Mouse (Mus musculus) kidney, adult 9 months (tissue): ENCODE measurements at regions not wholly inside any gene's neighbourhood (a gene's known extent, or its start where the extent isn't known, plus 50 kb on each side); places are given as distances from the start of the nearest gene placed in this dataset.
"Not testable (repeated sequence)": the region's sequence is repeated elsewhere in the genome, so short reads cannot be mapped to it uniquely, and the experiment has no call there.

ENCODE experiments used
- DNase-seq: peaks from one replicate; pipeline ENCODE4 v3.0.0; 2022

DNA sequence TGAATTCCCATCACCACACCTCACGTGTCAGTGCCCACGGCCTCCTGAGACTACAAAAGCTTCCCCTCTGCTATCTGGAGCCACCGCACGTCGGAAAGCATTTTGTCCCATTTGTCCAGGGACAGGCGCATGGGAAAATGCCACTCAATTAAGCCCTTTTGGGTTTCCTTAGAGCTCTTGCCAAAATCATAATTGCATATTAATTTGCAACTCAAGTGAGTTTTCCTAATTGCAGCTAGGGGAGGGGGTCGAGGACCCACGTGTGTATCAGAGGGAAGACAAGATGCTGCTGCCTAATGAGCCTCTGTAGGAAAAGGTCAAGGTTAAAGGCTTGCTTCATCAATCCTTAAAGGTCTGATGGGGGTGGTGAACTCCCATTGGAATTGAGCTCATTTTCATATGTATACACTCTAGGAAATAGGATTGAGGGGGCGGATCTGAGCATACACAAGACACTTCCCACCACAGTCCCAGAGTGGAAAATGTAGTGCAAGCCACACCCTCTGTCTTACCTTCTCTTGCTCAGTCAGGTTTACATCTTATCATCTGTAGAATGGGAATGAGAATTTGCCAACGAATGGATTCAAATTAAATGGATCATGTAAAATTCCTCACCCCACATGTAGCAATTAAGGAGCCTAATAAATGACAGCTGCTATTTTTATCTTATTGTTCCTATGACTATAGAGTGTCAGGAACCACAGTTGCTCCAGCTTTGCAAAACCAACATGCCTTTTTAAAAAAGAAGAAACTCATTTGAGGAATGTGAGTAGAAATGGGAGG, 179.6 kb upstream of the Tenm4 start:
- no peak for DNase-seq

DNA sequence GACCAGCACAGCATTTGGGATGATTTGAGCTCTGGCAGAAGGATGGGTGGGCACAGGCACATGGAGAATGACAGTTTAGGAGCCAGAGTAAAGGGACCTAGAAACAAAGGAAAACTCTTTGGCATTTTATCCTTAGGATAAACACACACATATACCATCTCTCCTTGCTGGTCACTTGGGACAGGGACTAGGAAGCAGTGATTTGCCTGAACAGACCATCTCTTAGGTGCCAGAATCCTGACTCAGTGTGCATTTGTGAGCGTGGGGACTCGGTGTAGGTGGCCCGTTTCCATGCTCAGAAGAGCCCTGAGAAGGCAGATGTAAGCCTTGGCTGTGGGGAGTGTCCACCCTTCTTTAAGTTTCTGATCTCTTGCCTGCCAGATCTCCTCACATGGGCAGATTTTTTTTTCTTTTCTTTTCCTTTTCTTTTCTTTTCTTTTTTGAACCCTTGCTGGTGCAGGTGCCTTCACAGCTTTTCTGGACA, 179.0 kb upstream of the Tenm4 start:
- DNase-seq: no peak

DNA sequence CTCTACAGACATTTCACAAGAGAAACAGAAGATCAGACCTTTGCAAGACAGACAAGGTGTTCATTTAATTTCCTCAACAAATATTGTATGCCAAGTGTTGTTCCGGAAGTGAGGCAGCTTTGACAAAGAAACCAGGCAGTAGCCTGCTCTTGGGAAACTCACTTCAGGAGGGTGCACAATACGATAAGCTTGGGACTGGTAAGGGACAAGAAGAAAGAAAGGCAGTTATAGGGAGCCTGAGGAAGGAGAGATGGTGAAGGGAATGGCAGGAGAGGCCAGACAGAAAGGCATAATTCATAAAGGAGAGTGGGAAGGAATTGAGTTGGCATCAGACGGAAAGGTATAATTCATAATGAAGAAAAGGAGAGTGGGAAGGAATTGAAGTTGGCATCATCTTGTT, 178.5 kb upstream of the Tenm4 start:
- no peak for DNase-seq

DNA sequence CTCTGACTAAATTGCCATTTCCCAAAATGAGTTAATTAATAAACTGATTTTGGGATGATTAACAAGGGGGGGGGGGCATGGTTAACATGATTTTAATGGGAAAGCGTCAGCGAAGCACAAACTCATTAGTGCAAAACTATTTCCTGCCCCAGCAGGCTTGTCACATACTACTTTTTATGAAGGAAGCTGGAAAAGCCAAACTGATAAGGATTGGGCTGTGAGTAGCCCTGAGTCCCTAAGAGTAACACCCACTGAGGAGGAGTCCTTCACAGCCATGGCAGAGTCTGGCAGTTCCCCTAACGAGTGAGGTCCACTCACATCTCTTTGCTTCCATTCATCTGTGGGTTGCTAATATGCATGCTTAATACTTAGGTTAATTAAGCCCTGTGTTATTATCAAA, 173.9 kb upstream of the Tenm4 start:
- DNase-seq: peak; percentile 1

DNA sequence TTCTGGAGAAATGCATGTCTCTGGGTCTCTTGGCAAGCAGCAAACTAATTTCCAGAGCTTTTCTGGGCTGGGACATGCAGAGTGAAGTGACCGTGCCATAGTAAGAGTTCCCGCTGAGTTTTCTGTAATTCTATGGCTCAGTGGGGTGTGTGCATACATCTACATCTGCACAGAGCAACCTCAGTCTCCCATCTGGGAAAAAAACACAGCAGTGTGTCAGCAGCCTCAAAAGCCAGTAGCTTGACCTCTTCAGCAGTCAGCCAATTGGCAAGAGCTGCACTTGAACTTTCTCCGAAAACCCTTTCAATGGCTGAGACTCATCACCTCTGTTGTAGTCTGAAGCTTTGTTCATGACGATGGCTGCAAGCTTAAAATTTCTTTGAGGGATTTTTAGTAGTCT, 171.9 kb upstream of the Tenm4 start:
- no peak for DNase-seq

DNA sequence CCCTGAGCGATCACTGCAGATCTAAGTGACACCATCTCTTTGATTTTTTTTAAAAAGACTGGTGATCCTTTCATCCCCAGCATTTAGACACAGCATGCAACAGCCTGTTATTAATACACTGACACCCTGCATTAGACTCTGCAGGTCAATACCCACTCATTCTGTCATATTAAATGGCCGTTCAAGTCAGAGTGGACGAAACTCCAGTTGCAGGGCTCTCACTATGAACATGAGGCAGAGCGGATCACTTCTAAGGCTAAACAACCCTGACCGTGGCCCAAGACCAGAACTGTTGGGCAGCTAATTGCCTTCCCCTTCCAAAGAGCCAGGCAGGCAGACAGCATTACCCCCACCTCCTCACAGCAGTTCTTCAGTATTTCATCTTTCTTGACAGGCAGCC, 168.6 kb upstream of the Tenm4 start:
- DNase-seq: no peak

DNA sequence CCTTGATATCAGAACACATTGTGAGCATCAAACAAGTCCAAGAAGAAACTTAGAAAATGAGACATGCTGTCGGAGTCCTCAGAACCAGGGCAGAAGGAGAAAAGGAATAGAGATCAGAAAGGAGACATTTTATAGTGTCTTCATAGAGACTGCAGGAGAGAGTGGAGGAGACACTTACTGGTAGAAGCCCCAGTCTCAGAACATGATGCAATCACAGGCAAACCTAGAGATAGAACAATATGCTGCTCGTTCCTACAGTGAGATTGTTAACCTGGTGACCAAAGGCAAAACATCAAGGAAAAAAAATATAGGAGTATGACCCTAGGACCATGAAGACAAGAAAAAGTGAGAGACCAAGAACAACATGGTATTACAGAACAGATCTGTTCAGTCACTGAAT, 164.7 kb upstream of the Tenm4 start:
- DNase-seq: no peak

DNA sequence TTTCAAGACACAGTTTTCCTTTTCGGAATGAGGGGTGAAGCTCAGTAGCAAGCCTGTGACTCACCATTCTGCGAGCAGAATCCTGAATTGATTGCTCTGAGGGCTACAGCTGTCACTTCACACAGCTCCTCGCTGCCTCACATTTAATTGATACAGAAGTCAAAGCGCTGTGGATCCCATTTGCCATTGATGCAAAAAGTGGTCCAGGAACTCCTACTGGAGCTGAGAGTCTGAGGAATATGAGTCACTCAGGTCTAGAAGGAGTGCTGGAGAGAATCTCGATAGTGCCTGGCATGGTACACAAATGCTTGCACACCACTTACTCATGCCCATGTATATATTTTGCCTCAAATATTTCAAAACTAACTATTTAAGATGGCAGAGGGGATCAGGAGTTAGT, 158.0 kb upstream of the Tenm4 start:
- DNase-seq: no peak

DNA sequence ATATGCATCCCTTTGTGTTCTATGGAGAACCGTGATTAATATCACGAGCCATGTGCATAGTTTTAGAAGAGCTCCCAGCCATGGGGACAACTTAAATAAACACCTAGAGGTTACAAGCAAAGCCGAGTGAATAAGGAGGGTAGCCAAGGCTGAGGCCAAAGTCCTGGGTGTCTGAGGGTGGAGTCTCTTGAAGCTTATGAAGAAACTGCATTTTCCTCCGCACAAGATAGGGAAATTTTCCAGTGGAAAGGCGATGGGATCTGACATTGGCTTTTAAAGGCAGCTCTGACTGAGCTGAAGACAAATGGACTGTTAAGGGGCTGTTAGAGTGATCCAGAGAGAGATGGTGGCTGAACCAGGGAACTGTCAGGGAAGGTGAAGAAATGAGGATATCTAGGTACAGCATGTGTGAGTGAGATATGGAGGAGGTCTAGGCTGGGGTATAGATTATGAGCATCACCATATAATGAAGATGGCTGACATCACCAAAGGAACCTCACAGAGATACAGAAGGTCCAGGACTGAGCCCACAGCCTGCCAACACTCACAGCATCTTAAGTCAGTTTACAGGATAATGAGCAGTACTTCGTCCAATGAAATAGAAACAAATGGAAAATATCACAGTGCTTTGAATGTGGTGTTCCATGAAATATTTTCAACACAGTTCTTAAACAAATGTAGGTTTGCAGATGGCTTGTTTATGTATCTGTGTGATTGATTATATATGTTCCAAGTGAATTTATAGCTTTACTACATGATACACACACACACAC, 153.7 kb upstream of the Tenm4 start:
- DNase-seq: no peak

DNA sequence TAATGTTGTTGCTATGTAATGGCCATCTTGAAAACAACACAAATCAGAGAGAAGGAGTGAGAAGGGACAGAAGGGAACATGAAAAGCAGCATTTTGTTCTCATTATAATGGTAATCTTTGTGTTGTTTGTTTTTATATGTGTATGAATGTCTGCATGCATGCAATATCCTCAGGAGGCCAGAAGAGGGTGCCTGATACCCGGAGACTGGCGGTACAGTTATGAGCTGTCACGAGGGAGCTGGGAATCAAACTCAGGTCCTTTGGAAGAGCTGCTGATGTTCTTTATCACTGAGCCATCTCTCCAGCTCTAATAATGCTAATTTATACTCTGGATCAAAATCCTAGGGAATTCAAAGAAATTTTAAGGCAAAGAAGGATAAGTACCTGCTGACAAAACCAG, 147.0 kb upstream of the Tenm4 start:
- DNase-seq: no peak

DNA sequence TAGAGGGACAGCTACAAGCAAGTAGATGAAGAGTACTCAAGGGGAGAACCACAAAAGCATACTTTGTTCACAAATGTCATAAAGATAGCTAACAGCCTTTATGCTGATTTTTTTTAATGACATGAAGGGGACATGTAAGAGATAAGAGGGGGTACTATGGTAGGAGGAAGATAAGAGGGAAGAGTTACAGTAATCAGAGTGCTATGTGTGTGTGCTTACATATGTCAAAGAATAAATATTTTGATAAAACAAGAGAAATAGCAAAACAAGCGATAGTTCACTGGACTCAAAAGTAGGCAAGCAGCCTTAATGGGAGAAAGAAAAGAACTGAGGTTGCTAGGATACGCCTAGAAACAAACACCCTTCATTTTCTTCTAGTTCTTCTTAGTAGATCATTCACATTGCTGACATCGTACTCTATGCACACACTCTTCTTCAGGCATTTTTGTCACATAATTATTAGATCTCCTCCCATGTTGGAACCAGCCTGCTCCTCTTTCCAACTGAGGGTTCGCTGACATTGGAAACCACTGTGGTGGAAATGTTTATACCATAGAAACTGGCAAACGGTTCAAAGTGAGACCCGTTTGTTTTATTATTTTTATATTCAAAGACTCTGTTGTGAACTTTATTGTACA, 144.1 kb upstream of the Tenm4 start:
- no peak for DNase-seq

DNA sequence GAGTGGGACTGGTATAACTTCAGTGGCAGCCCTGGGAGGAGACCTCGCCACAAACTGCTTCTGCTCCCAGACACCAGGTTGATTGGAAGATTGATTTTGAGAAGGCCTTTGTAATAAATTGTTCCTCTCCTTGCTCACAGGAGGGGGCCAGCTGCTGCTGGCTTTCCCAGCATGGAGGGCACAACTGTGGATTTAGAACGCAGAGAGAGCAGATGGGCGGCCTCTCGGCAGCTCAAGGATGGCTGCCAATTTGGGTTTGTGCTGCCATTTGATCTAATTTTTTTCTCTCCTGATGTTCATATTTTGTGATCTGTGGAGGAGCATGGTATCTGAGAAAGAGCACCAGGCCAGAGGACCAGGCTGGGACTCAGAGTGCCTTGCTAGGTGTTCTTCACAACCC, 137.4 kb upstream of the Tenm4 start:
- DNase-seq: no peak

DNA sequence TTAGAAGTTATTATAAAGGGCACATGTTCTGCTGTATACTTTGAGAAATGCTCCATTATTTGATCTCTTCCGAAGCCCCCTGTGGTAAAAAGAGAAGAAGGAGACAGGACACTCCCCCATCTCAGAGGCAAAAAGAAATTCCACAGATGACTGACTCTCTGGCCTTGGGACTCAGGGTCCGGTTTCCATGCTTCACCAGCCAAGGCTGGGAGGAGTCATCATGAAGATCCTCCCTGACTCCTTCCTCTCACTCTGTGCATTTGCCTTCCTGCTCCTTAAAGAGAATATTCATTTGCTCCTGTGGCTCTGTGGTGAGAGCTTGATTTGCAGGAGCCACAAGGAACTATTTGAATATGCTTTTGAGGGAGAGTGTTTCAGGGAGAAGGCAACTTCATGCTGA, 135.6 kb upstream of the Tenm4 start:
- peak; percentile 19 for DNase-seq

DNA sequence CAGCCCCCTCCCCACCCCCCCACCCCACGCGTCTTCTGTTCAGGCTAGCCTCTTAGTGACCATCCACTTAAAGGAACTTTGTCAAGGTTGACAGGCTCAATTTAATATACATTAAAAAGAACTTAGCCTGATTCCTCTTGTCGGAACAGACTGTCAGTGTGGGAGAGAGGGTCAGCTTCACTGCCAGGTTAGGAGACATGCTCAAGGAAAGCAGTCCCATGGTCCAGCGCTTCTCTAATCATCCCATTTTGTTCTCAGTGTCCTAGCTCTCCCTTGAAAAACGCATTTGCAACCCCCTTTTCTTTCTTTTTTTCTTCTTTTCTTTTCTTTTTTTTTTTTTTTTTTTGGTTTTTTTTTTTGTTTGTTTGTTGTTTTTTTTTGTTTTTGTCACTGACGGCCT, 131.4 kb upstream of the Tenm4 start:
- DNase-seq: no peak

DNA sequence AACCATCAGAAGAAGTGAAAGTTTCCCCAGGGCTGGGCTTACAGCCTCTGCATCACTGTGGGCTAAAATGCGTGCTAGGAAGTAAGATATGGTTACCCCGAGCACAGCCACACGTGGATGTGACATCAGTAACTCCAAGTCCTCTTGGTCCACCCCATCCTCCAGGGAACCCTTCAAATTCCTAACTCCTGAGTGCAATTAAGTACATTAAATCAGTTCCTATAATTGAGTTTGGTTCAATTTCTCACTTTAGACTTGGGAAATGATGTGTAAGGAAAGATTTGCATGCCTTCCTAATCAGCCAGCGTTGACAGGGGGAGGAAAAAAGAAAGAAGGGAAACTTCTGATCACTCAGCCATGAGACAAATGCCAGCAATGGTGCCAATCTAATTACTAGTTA, 129.2 kb upstream of the Tenm4 start:
- no peak for DNase-seq

DNA sequence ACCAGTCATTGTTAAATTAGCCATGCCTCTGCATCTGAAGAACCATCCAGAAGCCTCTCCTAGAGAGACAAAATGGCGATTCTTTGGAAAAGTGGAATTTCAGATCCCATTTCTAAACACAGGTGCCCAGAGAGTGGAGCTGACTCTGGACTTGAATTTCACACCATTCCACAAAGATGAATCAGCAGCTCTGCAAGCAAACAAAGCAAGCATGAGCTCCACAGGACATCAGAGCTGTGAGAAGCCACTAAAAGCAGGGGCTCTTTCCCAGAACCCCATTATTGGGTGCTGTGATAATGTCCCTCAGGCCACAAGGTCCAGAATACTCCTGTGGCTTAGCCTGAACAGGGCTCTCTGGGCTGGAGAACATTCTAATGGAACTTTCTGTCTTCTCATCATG, 119.4 kb upstream of the Tenm4 start:
- no peak for DNase-seq

DNA sequence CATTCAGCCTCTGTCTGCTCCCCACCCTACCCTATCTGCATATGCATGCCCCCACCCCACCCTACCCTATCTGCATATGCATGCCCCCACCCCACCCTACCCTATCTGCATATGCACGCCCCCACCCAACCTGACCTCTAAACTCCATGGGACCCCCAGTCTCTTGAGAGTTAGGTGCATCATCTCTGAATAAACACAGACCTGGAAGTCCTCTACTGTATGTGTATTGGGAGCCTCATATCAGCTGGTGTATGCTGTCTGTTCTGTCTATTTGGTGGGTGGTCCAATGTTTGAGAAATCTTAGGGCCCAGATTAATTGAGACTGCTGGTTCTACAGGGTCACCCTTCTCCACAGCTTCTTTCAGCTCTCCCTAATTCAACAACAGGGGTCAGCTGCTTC, 109.4 kb upstream of the Tenm4 start:
- not testable (repeated sequence) for DNase-seq

DNA sequence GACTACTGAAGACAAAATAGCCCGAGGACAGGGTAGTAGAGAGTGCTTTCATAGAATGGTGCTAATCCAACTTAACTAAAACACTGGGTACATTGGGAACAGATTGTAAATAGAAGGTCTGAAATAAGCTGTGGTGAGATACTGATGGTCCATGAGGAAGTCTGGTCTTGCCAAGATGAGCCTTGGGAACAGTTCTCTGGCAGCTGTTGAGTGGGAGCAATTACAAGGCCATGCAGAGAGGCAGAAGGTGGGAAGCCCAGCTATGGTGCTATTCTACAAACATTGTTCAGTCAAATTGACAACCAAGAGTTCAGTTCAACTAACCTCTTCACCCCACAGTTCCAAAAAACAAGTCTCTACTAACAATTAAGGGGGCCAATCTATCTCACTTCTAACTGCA, 92.5 kb upstream of the Tenm4 start:
- no peak for DNase-seq

DNA sequence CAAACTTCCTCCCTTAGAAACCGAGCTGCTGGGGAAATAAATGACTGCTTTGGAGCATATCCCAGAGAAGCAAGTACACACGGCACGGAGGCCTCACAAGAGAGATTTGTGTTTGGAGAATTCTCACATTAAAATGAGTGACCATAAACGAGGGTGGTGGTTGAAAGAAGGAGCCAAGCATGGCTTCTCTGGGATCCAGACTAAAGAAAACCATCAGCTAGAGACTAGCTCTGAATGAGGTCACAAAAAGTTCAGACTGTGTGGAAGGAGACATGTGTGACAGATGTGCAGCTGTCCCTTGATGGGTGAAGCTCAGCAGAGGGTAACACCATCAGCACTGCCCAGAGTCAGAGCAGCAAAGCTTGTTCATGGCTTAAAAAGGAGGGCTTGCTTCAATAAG, 89.4 kb upstream of the Tenm4 start:
- no peak for DNase-seq

DNA sequence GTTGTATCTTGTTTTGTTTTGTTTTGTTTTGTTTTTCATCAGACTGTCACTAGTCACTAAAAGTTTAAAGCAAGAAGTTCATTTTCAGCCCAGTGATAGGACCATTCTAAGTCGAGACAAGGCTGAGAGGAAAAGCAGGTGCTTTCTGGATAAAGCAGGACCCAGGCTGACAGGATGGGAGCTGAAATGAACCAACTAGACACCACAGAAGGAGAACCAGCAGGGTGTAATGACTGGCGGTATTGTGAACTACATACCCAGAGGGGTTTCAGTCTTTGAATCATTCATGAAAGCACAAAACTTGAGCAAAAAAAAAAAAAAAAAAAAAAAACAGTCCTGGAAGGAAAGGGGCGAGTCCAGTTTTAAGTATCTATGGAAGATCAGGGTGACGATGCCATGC, 75.9 kb upstream of the Tenm4 start:
- no peak for DNase-seq

DNA sequence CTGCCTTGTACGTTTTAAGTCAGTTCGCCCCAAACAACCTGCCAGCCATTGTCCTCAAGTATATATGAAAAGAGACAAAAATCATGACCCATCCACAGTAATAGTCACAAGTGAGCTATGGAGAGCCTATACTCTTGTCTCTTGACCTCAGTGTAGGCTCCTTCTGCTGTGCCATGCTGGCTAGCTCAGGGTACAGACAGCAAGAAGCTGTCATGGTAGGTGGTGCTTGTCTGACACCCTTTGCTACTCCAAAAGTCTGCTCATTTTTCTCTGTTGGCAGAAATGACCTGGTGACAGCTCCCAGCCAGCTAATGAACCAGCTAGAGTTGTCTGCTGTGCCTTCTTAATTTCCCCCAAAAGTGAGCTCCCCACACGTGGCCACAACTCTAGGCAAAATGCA, 75.3 kb upstream of the Tenm4 start:
- DNase-seq: no peak

DNA sequence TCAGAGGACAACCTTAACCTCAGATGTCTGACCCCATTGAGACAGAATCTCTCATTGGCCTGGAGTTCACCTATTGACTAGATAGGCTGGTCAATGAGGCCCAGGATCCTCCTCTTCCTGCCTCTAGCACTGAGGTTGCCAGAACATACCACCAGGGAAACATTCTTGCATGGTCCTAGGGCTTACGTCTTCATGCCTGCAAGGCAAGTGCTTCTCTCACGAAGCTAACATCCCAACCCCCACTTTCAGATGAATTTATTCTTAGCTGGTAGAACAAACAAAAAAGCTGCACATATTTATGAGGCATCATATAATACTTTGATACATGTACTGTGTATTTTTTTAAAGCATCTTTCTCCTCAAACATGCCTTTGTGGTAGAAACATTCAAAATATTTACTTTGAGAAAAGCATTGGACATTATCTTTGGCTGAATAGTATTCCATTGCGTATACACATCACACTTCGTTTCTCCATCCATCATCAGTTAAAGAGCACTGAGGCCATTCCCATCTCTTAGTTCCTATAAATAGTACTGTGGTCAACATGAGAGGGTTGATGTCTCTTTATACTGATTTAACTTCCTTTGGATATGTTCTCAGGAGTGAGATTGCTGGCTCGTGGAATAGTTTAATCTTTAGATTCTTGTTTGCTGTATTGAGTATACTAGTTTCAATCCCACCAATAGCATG, 72.2 kb upstream of the Tenm4 start:
- no peak for DNase-seq

DNA sequence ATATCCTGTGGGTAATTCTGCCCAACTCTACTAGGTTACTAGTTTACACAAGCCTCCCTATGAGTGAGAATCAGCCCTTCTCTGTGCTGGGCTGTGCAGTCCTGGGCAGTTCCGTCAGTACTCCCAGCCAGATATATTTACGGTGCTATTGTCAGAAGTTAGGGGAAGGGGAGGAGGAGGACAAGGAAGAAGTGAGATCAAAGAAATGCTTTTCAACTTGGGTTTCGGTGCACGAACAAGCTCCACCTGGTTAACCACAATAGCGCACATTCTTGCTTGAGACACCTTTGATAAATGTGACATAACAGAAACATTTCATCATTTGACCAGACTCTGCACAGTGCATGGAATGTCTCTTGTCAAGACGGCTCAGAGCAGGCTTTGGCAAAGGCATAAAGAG, 68.3 kb upstream of the Tenm4 start:
- no peak for DNase-seq

DNA sequence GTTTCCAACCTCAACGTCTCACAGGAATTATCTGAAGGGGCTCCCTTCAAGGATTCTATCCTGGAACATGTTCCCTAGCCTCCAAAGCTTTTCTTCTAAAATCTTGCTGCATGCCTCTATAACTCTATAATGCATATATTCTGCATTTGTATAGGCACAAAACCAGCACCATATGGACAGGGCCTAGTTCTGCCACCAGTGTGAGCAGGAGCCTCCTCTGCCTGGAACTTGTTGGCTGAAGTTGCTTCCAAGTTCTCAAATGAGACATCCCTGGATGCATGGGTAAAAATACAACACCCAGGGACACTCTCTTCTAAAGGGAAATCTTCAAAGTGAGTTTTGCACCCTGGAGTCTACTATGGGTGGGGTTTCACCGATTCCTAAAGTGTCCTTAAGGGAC, 62.3 kb upstream of the Tenm4 start:
- DNase-seq: no peak
